Mouse (Mus musculus): ENCODE measurements around the gene Gria1. TPM values are rescaled to one million over a fixed set of nuclear protein-coding genes. Genes with fewer than 3 reads are reported as not detected.
A peak's percentile ranks its signal among the peaks of the same experiment; 100 is the strongest.

Gria1 gene
- total RNA-seq, 2 experiments from 2014 or later, result 225 to 245 TPM

DNA sequence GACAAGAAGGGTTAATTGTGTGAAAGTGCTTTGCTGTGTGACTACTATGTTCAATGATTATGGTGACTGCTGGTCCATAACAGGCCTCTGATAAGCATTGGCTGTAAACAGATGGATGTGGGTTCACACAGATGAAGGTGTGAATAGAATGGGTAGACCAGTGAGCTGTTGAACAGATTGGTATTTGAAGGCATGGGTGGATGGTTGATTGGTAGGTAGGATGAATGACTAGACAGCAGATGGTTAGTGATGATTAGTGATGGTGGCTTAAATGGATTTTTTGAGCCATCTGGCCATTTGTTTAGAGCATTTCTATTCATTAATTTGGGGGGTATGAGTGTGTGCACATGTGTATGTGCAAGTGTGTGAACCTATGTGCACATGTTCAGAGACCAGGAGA, 173.9 kb downstream of the Gria1 start:
- DNase-seq (ENCODE audit: extremely low spot score in 1 of 2, low spot score in 2 of 2), result no peak
- Histone ChIP-seq H3K27ac (no peak overlapping the region), H3K4me3 (no peak overlapping the region)
- intact Hi-C loops (cut with DNase I), result no loop called here
- TF ChIP-seq CTCF (IDR thresholded peaks at IDR 0.05), result no peak

DNA sequence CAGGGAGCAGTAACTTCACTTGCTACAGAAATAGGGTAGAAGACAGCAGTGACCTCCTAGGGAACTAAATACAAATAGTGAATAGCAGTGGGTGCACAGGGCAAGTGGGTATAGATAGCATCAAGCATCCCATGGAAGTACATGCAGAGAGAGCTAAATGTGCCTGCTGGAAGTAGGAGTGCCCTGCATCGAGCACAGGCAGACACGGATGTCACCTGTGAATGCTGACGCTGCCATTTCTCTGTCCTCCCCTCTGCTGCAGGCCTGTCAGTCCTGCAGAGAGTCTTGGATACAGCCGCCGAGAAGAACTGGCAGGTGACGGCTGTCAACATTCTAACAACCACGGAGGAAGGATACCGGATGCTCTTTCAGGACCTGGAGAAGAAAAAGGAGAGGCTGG, 178.2 kb downstream of the Gria1 start:
- intact Hi-C loops (cut with DNase I), result no loop called here
- no peak overlapping the region for H3K27ac ChIP-seq
- TF ChIP-seq CTCF (IDR thresholded peaks at IDR 0.05), result no peak
- DNase-seq (ENCODE audit: extremely low spot score in 1 of 2, low spot score in 2 of 2), result no peak
- H3K4me3 ChIP-seq, result no peak overlapping the region

DNA sequence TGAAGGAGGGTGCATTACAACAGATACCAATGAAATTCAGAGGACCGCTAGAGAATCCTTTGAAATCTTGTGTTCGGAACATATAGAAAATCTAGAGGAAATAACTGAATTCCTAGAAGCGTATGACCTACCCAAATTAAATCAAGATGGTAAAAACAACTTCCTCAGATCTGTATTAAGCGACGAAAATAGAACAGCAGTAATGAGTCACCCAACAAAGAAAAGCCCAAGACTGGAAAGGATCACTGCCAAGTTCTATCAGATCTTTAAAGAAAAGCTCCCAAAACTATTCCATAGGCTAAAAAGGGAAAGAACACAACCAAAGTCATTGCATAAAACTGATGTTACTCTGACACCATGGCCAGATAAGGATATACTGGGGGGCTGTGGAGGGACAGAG, 183.6 kb downstream of the Gria1 start:
- no peak for DNase-seq (ENCODE audit: extremely low spot score in 1 of 2, low spot score in 2 of 2)
- no peak overlapping the region for H3K4me3 ChIP-seq
- H3K27ac ChIP-seq, result peak overlapping the region; percentile 72
- intact Hi-C loops (cut with DNase I), result loop anchor here (5.0 to 10.0 kb wide), 2 partner anchors 118 to 180 kb away; partner anchors contain the start of gene Gria1
- TF ChIP-seq CTCF (IDR thresholded peaks at IDR 0.05), result no peak

DNA sequence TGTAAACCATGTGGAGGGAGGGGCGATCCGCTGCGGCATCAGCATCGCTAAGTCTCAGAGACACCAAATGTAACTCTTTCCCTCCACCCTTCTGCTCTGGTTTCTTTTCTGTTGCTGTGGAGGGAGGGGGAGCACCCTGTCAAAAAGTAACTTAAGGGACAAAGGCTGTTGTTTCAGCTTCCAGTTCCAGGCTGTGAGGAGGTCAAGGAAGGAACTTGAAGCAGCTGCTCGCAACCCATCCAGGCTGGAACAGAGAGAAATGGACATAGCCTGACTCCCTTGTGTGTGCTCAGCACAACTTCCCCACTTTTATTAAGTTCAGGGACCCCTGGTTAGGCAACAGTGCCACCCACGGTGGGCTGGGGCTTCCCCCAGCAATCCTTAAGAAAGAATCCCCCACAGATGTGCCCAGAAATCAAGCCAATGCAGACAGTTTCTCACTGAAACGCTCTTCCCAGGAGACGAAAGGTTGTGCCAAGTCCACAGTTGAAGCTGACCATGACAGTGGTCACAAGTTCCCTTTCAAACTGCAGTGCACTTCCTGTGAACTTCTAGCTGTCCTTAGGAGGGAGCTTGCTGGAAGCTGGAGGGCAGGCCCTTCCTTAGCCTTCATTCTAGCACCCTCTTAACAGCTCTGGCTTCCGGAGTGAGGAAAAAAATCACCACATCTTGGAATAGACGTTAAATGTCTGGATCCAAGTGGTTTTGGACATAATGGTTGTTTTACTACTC, 190.2 kb downstream of the Gria1 start:
- intact Hi-C loops (cut with DNase I), result no loop called here
- TF ChIP-seq CTCF (IDR thresholded peaks at IDR 0.05), result no peak
- H3K27ac ChIP-seq, result no peak overlapping the region
- DNase-seq (ENCODE audit: extremely low spot score in 1 of 2, low spot score in 2 of 2), result no peak
- no peak overlapping the region for H3K4me3 ChIP-seq

DNA sequence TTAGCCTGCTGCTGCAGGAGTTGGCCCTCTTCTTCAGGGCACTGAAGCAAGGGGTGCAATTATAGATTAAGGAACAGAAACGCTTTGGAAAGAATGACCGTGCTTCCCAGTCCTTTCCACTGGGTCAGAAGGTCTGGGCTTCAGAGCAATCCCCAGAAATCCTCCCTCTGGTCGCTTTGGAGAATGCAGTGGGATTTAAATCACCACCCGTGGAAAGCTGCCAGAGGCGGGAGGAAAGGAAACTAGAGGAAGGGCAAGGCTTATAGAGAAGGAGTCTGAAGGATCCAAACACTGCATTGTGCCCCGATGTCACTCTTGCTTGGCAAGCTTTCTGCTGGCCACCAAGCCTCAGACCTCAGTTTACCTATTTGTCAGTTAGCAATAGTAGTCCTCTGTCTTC, 193.2 kb downstream of the Gria1 start:
- Histone ChIP-seq H3K4me3 (no peak overlapping the region), H3K27ac (no peak overlapping the region)
- DNase-seq (ENCODE audit: extremely low spot score in 1 of 2, low spot score in 2 of 2), result no peak
- no peak; the same call in 1 of the 2 replicates for TF ChIP-seq CTCF (IDR thresholded peaks at IDR 0.05)
- intact Hi-C loops (cut with DNase I), result no loop called here

DNA sequence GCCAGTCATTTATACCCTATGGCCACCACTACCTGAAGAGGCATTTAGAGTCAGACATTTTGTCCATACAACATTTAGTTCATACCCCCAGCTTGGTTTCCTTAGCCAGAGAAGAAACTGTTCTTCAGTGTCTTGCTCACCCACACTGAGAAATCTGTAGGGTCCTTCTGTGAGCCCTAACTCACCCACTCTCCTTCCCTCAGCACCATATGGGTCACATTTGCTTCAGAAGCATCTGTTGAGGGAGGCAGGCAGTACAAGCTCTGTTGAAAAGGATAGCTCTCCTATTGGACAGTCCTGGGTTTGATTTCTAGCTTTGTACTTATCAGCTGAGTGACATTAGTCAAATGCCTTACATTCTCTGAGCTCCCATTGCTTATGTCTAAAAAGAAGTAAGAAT, 196.1 kb downstream of the Gria1 start:
- intact Hi-C loops (cut with DNase I), result no loop called here
- DNase-seq (ENCODE audit: extremely low spot score in 1 of 2, low spot score in 2 of 2), result no peak
- no peak overlapping the region for H3K27ac ChIP-seq
- no peak overlapping the region for H3K4me3 ChIP-seq
- TF ChIP-seq CTCF (IDR thresholded peaks at IDR 0.05), result no peak

DNA sequence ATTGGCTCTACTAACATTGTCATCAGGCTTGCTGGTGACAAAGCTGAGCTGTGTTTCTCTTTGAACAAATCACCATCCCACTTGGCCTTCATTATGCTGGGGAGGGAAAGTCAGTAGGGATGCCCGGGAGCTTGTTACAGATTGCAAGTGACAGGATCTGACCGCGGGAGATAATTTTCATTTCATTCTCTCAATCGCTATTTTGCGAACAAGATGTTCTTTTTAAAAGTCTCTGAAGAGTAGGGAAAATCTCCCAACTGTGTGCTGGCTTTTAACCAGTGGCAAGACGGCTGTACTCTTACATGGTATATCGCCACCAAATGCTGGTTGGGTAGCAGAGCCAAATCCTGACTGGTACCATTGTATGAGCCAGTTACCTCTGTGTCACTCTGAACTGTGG, 202.9 kb downstream of the Gria1 start:
- no peak for DNase-seq (ENCODE audit: extremely low spot score in 1 of 2, low spot score in 2 of 2)
- H3K27ac ChIP-seq, result no peak overlapping the region
- intact Hi-C loops (cut with DNase I), result loop anchor here (10.0 kb wide), 1 partner anchor 1069 kb away; no protein-coding TSS in a partner anchor
- TF ChIP-seq CTCF (IDR thresholded peaks at IDR 0.05), result no peak
- H3K4me3 ChIP-seq, result no peak overlapping the region

DNA sequence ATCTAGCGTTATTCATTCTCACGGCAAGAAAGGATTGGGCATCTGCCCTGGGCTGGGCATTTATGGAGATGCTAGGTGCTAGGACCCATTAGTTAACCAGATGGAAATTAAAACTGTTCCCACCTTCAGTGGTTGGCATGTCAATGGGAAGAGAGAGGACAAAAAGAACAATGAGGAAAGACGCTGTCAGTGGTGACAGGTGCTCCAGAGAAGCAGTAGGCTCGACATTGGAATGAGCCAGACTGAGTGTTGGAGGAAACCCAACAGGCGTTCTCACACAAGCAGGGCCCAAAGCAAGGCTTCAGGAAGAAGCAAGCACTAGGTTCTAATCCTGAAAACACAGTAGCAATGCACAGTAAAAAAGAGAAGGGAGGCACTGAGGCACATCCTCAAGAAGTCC, 203.4 kb downstream of the Gria1 start:
- no peak for DNase-seq (ENCODE audit: extremely low spot score in 1 of 2, low spot score in 2 of 2)
- Histone ChIP-seq H3K27ac (no peak overlapping the region), H3K4me3 (no peak overlapping the region)
- intact Hi-C loops (cut with DNase I), result loop anchor here (10.0 kb wide), 1 partner anchor 1070 kb away; no protein-coding TSS in a partner anchor
- no peak for TF ChIP-seq CTCF (IDR thresholded peaks at IDR 0.05)

GRCm38 (mm10) chr11:57222797-57223569, 211.8 kb downstream of the Gria1 start:
- intact Hi-C loops (cut with DNase I), result no loop called here
- no peak for TF ChIP-seq CTCF (IDR thresholded peaks at IDR 0.05)

GRCm38 (mm10) chr11:57235446-57235845, 224.3 kb downstream of the Gria1 start:
- Histone ChIP-seq H3K27ac (no peak overlapping the region), H3K4me3 (no peak overlapping the region)
- no peak for TF ChIP-seq CTCF (IDR thresholded peaks at IDR 0.05)
- DNase-seq (ENCODE audit: extremely low spot score in 1 of 2, low spot score in 2 of 2), result no peak
- intact Hi-C loops (cut with DNase I), result no loop called here

More at GRCm38 (mm10) chr11:57222797-57223569, 211.8 kb downstream of the Gria1 start:
- no peak overlapping the region for H3K27ac ChIP-seq
- DNase-seq (ENCODE audit: extremely low spot score in 1 of 2, low spot score in 2 of 2), result no peak
- no peak overlapping the region for H3K4me3 ChIP-seq

DNA sequence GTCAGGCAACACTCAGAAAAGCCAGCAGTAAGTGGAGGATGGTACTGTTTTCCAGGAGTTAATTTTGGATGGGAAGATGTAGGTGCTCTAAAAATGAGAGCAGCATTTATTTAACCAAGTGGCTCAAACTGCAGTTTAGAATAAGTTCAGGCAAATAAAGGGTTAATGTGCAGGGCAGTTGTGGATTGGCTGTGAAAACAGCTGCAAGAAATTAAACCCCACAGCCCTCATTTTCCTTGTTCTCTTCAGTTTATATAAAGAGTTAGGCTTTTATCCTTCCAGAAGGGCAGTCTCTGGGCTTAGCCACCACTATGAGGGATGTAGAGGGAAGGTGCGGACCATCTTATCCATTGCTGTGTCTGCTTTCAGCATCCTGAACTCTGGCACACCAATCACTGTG, 225.2 kb downstream of the Gria1 start:
- no peak for TF ChIP-seq CTCF (IDR thresholded peaks at IDR 0.05)
- DNase-seq (ENCODE audit: extremely low spot score in 1 of 2, low spot score in 2 of 2), result no peak
- H3K4me3 ChIP-seq, result no peak overlapping the region
- intact Hi-C loops (cut with DNase I), result no loop called here
- no peak overlapping the region for H3K27ac ChIP-seq

GRCm38 (mm10) chr11:57239758-57240157, 228.6 kb downstream of the Gria1 start:
- intact Hi-C loops (cut with DNase I), result no loop called here
- no peak for DNase-seq (ENCODE audit: extremely low spot score in 1 of 2, low spot score in 2 of 2)
- Histone ChIP-seq H3K27ac (no peak overlapping the region), H3K4me3 (no peak overlapping the region)
- TF ChIP-seq CTCF (IDR thresholded peaks at IDR 0.05), result no peak
